Mouse (Mus musculus) stomach, postnatal 0 days (tissue): Measurements from ENCODE around the gene Dlg2.

ENCODE experiments used
- CTCF ChIP-seq: IDR thresholded peaks from 2 replicates; pipeline ENCODE4 v1.5.1; 2016; ENCODE audit warnings: antibody characterized with exemption, low read depth, mild to moderate bottlenecking, moderate library complexity
- EP300 ChIP-seq: optimal IDR thresholded peaks from 2 replicates; pipeline ENCODE3; 2016; ENCODE audit warnings: antibody characterized with exemption

DNA sequence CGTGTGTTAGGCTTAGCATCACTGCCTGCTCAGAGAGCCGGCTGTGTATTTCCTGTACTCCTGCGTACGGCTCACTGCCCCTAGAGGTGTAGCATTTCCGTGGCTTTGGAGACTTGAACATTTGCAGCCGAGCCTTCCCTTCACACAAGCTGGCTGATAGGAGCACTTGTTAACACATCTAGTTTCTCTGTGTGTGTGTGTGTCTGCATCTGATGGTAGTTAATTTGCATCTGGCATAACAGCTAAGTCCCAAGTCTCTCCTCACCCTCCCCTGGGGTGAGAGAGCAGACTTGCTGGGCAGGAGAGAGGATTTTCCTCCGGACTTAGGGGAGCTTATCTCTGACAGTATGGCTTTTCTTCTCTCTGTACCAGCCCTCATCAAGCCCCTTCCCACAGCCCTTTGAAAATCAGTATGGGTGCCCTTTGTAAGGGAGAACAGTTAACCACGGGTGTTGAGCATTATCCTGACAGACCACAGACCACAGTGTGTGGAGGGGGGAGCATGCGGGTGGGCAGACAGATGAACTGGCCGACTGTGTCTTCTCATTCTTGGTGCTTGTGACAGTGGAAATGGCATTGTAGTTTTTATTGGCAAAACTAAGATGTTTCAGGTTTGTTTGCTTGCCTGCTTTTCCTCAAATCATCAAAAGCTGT lies 1705.6 kb downstream of the Dlg2 start:
- TF ChIP-seq EP300 = no peak
- 0 out of 2 replicates have a peak, but pooled peaks have one; percentile 8 for TF ChIP-seq CTCF
